Mouse (Mus musculus) stomach, embryonic 15.5 days (tissue): ENCODE data around the gene Nxf2. TPM values are rescaled to one million over a fixed set of nuclear protein-coding genes. Genes with fewer than 3 reads are reported as not detected.
A peak's percentile ranks its signal among the peaks of the same experiment; 100 is the strongest.

Source experiments
- ATAC-seq: fragments of 200-750 bp; cut with Nextera tagmentation; 2 replicates; pipeline ENCODE4 v1.8.0; 2017; ENCODE audit warnings: low read depth, moderate number of reproducible peaks, moderate TSS enrichment; ENCODE audit not compliant: insufficient read depth, low FRiP score
- H3K27ac ChIP-seq: fragments of 300-500 bp; sonication (generic); 2 replicates; pipeline ENCODE4 v1.5.1; 2015; ENCODE audit warnings: mild to moderate bottlenecking, inconsistent platforms
- H3K27me3 ChIP-seq: fragments of 300-500 bp; sonication (generic); replicated peaks from 2 replicates; pipeline ENCODE4 v1.6.1; 2015; ENCODE audit warnings: inconsistent platforms
- H3K36me3 ChIP-seq: fragments of 300-500 bp; sonication (generic); 2 replicates; pipeline ENCODE4 v1.6.1; 2015; ENCODE audit warnings: inconsistent platforms
- H3K4me1 ChIP-seq: fragments of 300-500 bp; sonication (generic); 2 replicates; pipeline ENCODE4 v1.6.1; 2015; ENCODE audit warnings: inconsistent platforms
- H3K4me2 ChIP-seq: fragments of 300-500 bp; sonication (generic); 2 replicates; pipeline ENCODE4 v1.6.1; 2015; ENCODE audit warnings: mild to moderate bottlenecking, inconsistent platforms
- H3K4me3 ChIP-seq: fragments of 300-500 bp; sonication (generic); replicated peaks from 2 replicates; pipeline ENCODE4 v1.5.1; 2015; ENCODE audit warnings: inconsistent platforms
- H3K9ac ChIP-seq: fragments of 300-500 bp; sonication (generic); 2 replicates; pipeline ENCODE4 v1.6.1; 2015; ENCODE audit warnings: inconsistent platforms
- H3K9me3 ChIP-seq: fragments of 300-500 bp; sonication (generic); 2 replicates; pipeline ENCODE4 v1.6.1; 2016; ENCODE audit warnings: inconsistent platforms
- WGBS: fragments of 180-500 bp; shearing (Covaris S2); methylation state at CpG from one replicate; pipeline ENCODE4 v1.1.7; 2015; 5-methylcytosine and 5-hydroxymethylcytosine counted together
- polyA plus RNA-seq: library from polyadenylated mRNA; unstranded; fragments of >200 nt; fragmentation: Nextera tagmentation; extraction: Ambion mirVana; gene quantifications from 2 replicates; pipeline ENCODE4 v1.2.1, GENCODE M21; 2015

Gene Nxf2
- polyA plus RNA-seq, result 0.50 and 0.83 TPM in 2 replicates

DNA sequence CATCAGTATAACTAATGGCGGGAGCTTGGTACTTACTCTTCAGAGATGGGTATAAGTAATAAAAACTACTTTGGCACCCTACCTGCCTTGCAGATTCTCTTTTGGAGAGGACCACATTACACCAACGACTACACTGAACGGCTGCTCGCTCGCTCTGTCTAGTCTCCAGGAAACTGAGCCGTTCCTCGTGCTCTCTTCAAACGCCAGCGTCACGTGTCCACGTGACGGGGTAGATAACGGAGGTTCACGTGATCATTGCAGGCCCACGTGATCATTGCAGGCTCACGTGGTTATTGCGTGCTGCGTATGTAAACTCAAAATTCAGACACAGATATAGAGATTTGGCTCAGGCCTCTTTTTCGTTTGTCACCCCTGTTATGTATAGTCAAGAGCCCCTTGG is at the start of gene Nxf2:
Gene Nxf2, minus strand, starts transcription at position 209 of the 400 bp plus-strand sequence.
- Histone ChIP-seq H3K4me3 (peak within 1 kb of the TSS; percentile 29), H3K27me3 (no peaks in the 10 kb centered on the region), H3K27ac (no peak within 1 kb of the TSS), H3K9ac (no peak within 1 kb of the TSS), H3K36me3 (no peaks in the 10 kb centered on the region), H3K4me2 (peak within 1 kb of the TSS; percentile 44), H3K9me3 (no peaks in the 10 kb centered on the region), H3K4me1 (no peaks in the 10 kb centered on the region)
- 89% methylated on average over 19 of the region's 19 CpGs for WGBS
- ATAC-seq, result no peak

DNA sequence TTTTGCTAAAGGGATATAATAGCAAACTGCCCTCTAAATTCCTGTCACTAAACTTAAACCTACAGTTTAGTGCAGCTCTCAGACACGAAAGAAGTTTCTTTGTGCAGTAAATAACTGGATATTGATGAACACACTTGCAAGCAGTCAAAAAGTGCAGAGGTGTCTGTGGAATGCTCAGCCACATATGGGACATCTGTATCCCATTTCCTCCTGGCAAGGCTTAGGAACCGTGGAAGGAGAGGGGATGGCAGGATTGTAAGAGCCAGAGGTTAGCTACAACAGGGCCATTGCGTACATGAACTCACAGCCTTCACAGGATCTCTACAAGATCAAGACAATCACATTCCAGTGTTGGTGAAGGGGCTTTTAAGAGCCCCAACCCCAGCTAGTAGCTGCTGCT is 46.8 kb upstream of the Nxf2 start:
- Histone ChIP-seq H3K9me3 (no peaks in the 10 kb centered on the region), H3K4me1 (no peaks in the 10 kb centered on the region), H3K27me3 (no peaks in the 10 kb centered on the region), H3K4me2 (no peak overlapping the region), H3K36me3 (no peaks in the 10 kb centered on the region), H3K27ac (no peak overlapping the region), H3K9ac (no peak overlapping the region), H3K4me3 (no peak overlapping the region)
- WGBS, result 58% methylated on average over 3 of the region's 3 CpGs
- ATAC-seq, result no peak

- no peaks in the 10 kb centered on the region for H3K36me3 ChIP-seq
- peak overlapping the region; percentile 61 for H3K4me3 ChIP-seq
- no peak overlapping the region for H3K9ac ChIP-seq
- H3K27ac ChIP-seq, result peak overlapping the region; percentile 23; the same call in 1 of the 2 replicates
- no peaks in the 10 kb centered on the region for H3K9me3 ChIP-seq
- no peaks in the 10 kb centered on the region for H3K27me3 ChIP-seq
- H3K4me1 ChIP-seq, result no peaks in the 10 kb centered on the region
- H3K4me2 ChIP-seq, result peak overlapping the region; percentile 44
- WGBS, result 40% methylated on average over 6 of the region's 6 CpGs
- no peak for ATAC-seq
Measured at GRCm38 (mm10) chrX:135009471-135009815, 44.9 kb upstream of the Nxf2 start.

DNA sequence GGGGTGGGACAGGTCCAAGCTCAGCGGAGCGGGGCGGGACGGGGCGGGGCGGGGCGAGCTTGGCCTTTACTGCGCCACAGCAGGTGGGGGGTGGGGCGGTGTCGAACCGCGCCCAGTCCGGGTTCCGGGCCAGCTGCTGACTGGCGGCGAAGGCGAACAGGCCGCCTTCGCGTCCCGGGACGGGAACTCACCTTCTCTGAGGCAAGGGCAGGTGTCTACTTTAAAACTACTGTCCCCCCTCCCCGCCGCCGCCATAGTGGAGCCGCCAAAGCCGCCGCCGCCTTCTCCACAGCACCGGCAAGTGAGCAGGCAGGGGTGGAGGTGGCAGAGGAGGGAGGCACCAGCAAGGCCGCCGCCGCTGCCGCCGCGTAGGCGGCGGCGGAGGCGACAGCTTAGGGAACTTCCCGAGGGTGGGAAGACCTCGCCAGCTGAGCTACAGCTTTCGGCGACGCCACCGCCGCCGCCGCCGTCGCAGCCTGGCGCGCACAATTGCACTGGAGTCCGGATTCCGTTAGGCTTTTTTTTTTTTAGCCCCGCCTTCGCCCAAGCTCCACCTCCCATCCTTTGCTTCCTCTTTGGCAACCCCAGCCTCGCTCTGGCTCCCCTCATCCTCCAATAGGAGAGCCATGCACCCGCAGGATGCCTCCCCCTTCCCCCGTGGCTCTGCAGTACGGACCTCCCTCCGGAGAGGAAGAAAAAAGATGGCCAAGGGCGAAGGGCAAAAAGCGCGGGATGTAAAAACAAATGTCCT is 44.3 kb upstream of the Nxf2 start, which contains the start of gene Zmat1:
Gene Zmat1, minus strand, starts transcription at position 490 of the 751 bp plus-strand sequence.
- WGBS, result 22% methylated on average over 53 of the region's 65 CpGs
- Histone ChIP-seq H3K27ac (peak within 1 kb of the TSS; percentile 89), H3K4me1 (no peaks in the 10 kb centered on the region), H3K27me3 (no peaks in the 10 kb centered on the region), H3K4me3 (peak within 1 kb of the TSS; percentile 61), H3K9me3 (no peaks in the 10 kb centered on the region), H3K9ac (peak within 1 kb of the TSS; percentile 58; the same call in 1 of the 2 replicates), H3K4me2 (peak within 1 kb of the TSS; percentile 44), H3K36me3 (no peaks in the 10 kb centered on the region)
- peak; percentile 99 for ATAC-seq

DNA sequence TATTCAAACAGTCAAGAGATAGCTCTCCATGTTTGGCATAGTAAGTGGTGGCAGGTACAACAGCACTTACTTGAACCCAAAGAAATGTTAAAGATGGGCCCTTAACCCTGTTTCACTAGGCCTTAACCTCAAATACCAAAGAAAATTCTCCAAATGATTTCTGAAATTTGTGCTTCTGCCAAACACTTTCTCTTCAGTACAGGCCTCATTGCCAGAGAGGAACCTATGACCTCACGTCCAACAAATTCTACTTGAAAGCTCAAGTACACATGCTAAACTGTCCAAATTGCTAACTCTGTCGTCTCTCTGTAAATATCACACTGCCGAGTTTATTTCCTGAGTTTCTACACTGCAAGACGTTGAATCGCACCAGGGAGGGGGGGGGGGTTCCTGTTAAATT is 43.5 kb upstream of the Nxf2 start:
- Histone ChIP-seq H3K36me3 (no peaks in the 10 kb centered on the region), H3K4me2 (peak overlapping the region; percentile 41), H3K4me1 (no peaks in the 10 kb centered on the region), H3K27ac (no peak overlapping the region), H3K27me3 (no peaks in the 10 kb centered on the region), H3K9ac (no peak overlapping the region), H3K9me3 (no peaks in the 10 kb centered on the region), H3K4me3 (peak overlapping the region; percentile 61)
- ATAC-seq, result no peak
- WGBS, result 23% methylated on average over 5 of the region's 5 CpGs

GRCm38 (mm10) chrX:134963305-134964094 is 1.1 kb downstream of the Nxf2 start:
- Histone ChIP-seq H3K9ac (no peak overlapping the region), H3K27ac (no peak overlapping the region), H3K4me1 (no peaks in the 10 kb centered on the region), H3K9me3 (no peaks in the 10 kb centered on the region), H3K27me3 (no peaks in the 10 kb centered on the region), H3K4me2 (peak overlapping the region; percentile 44), H3K4me3 (peak overlapping the region; percentile 29), H3K36me3 (no peaks in the 10 kb centered on the region)
- peak; percentile 83 for ATAC-seq
- 50% methylated on average over 40 of the region's 53 CpGs for WGBS

- Histone ChIP-seq H3K27me3 (no peaks in the 10 kb centered on the region), H3K4me3 (no peak overlapping the region), H3K27ac (no peak overlapping the region), H3K36me3 (no peaks in the 10 kb centered on the region), H3K4me1 (no peaks in the 10 kb centered on the region), H3K4me2 (no peak overlapping the region), H3K9me3 (no peaks in the 10 kb centered on the region), H3K9ac (no peak overlapping the region)
- ATAC-seq, result no peak
- WGBS, result 32% methylated on average over 5 of the region's 5 CpGs
Measured at GRCm38 (mm10) chrX:134930361-134930760, 34.2 kb downstream of the Nxf2 start.

DNA sequence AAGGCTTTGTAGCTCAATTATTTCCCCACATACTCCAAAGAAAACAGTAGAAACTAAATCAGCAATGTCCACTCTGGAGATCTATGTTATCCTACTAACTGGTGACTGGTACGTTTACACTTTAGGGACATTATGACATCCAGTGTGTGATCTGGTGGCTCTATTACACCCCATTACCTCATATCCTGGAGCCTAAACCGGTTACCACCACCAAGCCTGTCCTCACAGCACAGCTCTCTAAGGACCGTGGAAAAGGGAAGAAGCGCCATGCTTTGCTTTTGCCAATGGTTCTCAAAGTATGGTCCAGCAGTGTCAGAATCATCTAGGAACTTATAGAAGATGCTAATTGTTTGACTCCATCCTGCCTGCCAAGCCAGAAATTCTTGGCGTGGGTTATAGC is 34.6 kb downstream of the Nxf2 start:
- no peak overlapping the region for H3K27ac ChIP-seq
- H3K4me3 ChIP-seq, result no peak overlapping the region
- no peaks in the 10 kb centered on the region for H3K4me1 ChIP-seq
- no peaks in the 10 kb centered on the region for H3K27me3 ChIP-seq
- no peak overlapping the region for H3K4me2 ChIP-seq
- H3K9ac ChIP-seq, result no peak overlapping the region
- ATAC-seq, result no peak
- H3K36me3 ChIP-seq, result no peaks in the 10 kb centered on the region
- 72% methylated on average over 5 of the region's 5 CpGs for WGBS
- H3K9me3 ChIP-seq, result no peaks in the 10 kb centered on the region

GRCm38 (mm10) chrX:134925058-134925457 is 39.5 kb downstream of the Nxf2 start:
- Histone ChIP-seq H3K4me1 (no peaks in the 10 kb centered on the region), H3K27me3 (no peaks in the 10 kb centered on the region), H3K9ac (no peak overlapping the region), H3K4me2 (no peak overlapping the region), H3K4me3 (no peak overlapping the region), H3K9me3 (no peaks in the 10 kb centered on the region), H3K36me3 (no peaks in the 10 kb centered on the region), H3K27ac (no peak overlapping the region)
- ATAC-seq, result no peak

- Histone ChIP-seq H3K4me1 (no peaks in the 10 kb centered on the region), H3K9me3 (no peaks in the 10 kb centered on the region), H3K27ac (no peak overlapping the region), H3K4me2 (no peak overlapping the region), H3K9ac (no peak overlapping the region), H3K36me3 (no peaks in the 10 kb centered on the region), H3K4me3 (no peak overlapping the region), H3K27me3 (no peaks in the 10 kb centered on the region)
- no peak for ATAC-seq
- 59% methylated on average over 7 of the region's 7 CpGs for WGBS
Measured at GRCm38 (mm10) chrX:134923675-134924424, 40.7 kb downstream of the Nxf2 start.

- no peak overlapping the region for H3K4me3 ChIP-seq
- no peaks in the 10 kb centered on the region for H3K36me3 ChIP-seq
- no peaks in the 10 kb centered on the region for H3K4me1 ChIP-seq
- H3K27me3 ChIP-seq, result no peaks in the 10 kb centered on the region
- H3K27ac ChIP-seq, result no peak overlapping the region
- ATAC-seq, result no peak
- H3K9ac ChIP-seq, result no peak overlapping the region
- H3K4me2 ChIP-seq, result no peak overlapping the region
- H3K9me3 ChIP-seq, result no peaks in the 10 kb centered on the region
- WGBS, result 33% methylated on average over 1 of the region's 1 CpGs
Measured at GRCm38 (mm10) chrX:134919220-134919619, 45.3 kb downstream of the Nxf2 start.

DNA sequence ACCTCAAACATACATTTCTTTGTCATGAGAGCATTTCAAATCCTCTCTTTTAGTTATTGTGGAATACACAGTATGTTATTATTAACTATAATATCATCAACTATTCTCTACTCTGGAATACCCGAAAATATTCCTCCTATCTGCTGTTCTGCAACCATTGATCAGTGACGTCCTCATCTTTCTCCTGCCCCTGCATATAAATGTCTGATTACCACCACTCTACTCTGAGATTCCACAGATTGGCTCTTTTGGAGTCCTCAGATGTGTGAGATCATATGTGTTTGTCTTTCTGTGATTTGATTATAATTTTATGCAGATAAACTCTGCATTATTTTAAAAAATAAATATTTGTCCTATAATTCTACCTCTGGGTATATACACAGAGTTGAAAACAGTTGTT is 48.8 kb downstream of the Nxf2 start:
- Histone ChIP-seq H3K36me3 (no peaks in the 10 kb centered on the region), H3K9ac (no peak overlapping the region), H3K4me2 (no peak overlapping the region), H3K9me3 (no peaks in the 10 kb centered on the region), H3K4me1 (no peaks in the 10 kb centered on the region), H3K27ac (no peak overlapping the region), H3K4me3 (no peak overlapping the region), H3K27me3 (no peaks in the 10 kb centered on the region)
- no peak for ATAC-seq
- 63% methylated on average over 2 of the region's 2 CpGs for WGBS
